Mouse (Mus musculus) intestine, postnatal 0 days (tissue): ENCODE measurements around the gene Fahd2a. TPM values are rescaled to one million over a fixed set of nuclear protein-coding genes. Genes with fewer than 3 reads are reported as not detected.

Source experiments
- ATAC-seq: fragments of 200-750 bp; cut with Nextera tagmentation; 2 replicates; pipeline ENCODE4 v1.8.0; 2017; ENCODE audit warnings: mild to moderate bottlenecking, moderate TSS enrichment, moderate library complexity
- H3K27ac ChIP-seq: fragments of 300-500 bp; sonication (generic); 2 replicates; pipeline ENCODE4 v1.5.1; 2014; ENCODE audit warnings: mild to moderate bottlenecking, low read depth, low read length, moderate library complexity
- H3K27me3 ChIP-seq: fragments of 300-500 bp; sonication (generic); replicated peaks from 2 replicates; pipeline ENCODE4 v1.6.1; 2014; ENCODE audit warnings: low read length, mixed read lengths; ENCODE audit not compliant: control insufficient read depth, insufficient read depth
- H3K36me3 ChIP-seq: fragments of 300-500 bp; sonication (generic); 2 replicates; pipeline ENCODE4 v1.6.1; 2014; ENCODE audit warnings: mild to moderate bottlenecking, moderate library complexity; ENCODE audit not compliant: control insufficient read depth, insufficient read depth
- H3K4me1 ChIP-seq: fragments of 300-500 bp; sonication (generic); replicated peaks from 2 replicates; pipeline ENCODE4 v1.6.1; 2014; ENCODE audit warnings: antibody characterized with exemption, low read length, mixed read lengths; ENCODE audit not compliant: control insufficient read depth, insufficient read depth
- H3K4me2 ChIP-seq: fragments of 300-500 bp; sonication (generic); replicated peaks from 2 replicates; pipeline ENCODE4 v1.6.1; 2014; ENCODE audit warnings: low read depth, mild to moderate bottlenecking, moderate library complexity
- H3K4me3 ChIP-seq: fragments of 300-500 bp; sonication (generic); 2 replicates; pipeline ENCODE4 v1.5.1; 2014; ENCODE audit warnings: low read depth, low read length
- H3K9ac ChIP-seq: fragments of 300-500 bp; sonication (generic); 2 replicates; pipeline ENCODE4 v1.6.1; 2014; ENCODE audit warnings: mild to moderate bottlenecking, low read depth, low read length
- H3K9me3 ChIP-seq: fragments of 300-500 bp; sonication (generic); 2 replicates; pipeline ENCODE4 v1.6.1; 2016; ENCODE audit warnings: mixed run types; ENCODE audit not compliant: control insufficient read depth
- CTCF ChIP-seq: sonication (generic); IDR thresholded peaks from 2 replicates; pipeline ENCODE4 v1.5.1; 2016; ENCODE audit warnings: low read depth, mild to moderate bottlenecking, control low read depth, antibody characterized with exemption, moderate library complexity
- WGBS: fragments of 180-500 bp; shearing (Covaris S2); extraction: QIAGEN DNeasy Blood & Tissue Kit; methylation state at CpG from one replicate; pipeline ENCODE4 v1.1.7; 2014; 5-methylcytosine and 5-hydroxymethylcytosine counted together
- polyA plus RNA-seq: library from polyadenylated mRNA; unstranded; fragments of >200 nt; fragmentation: Nextera tagmentation; extraction: Ambion mirVana; gene quantifications from 2 replicates; pipeline ENCODE4 v1.2.1, GENCODE M21; 2015

Fahd2a gene
- polyA plus RNA-seq, 1 experiment from 2014 or later = 23.5 TPM

- H3K9me3 ChIP-seq = no peaks in the 10 kb centered on the region
- no peaks in the 10 kb centered on the region for H3K27me3 ChIP-seq
- no peak overlapping the region for H3K9ac ChIP-seq
- H3K27ac ChIP-seq = no peak overlapping the region
- no peak overlapping the region for H3K4me3 ChIP-seq
- no peak for TF ChIP-seq CTCF
- no peak for ATAC-seq
- no peaks in the 10 kb centered on the region for H3K36me3 ChIP-seq
- no peak overlapping the region for H3K4me2 ChIP-seq
- WGBS = 59% methylated on average over 3 of the region's 3 CpGs
- no peaks in the 10 kb centered on the region for H3K4me1 ChIP-seq
Measured at GRCm38 (mm10) chr2:127416706-127417105, 27.7 kb downstream of the Fahd2a start.

- ATAC-seq = no peak
Measured at GRCm38 (mm10) chr2:127415806-127416205, 28.6 kb downstream of the Fahd2a start.

DNA sequence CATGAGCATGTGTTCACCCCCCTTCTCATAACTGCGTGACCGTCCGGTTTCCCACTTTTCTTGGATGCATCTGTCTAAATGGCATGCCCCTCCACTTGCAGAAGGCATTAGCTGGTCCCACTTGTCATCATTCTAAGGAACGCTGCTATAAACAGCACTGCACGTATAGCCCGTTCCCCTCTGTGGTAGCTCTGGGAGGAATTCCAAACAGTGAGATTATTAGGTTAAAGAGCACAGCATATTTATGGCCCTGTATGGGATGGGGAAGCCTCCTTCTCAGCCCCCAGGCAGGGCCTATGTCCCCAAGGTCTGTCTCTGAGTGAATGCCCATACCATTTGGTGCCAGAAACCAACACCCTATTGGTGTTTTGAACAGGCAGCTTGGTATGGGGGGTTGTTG lies 33.2 kb downstream of the Fahd2a start:
- Histone ChIP-seq H3K4me2 (no peak overlapping the region), H3K27me3 (no peaks in the 10 kb centered on the region), H3K4me3 (no peak overlapping the region), H3K27ac (no peak overlapping the region), H3K9ac (no peak overlapping the region), H3K9me3 (no peaks in the 10 kb centered on the region), H3K4me1 (no peaks in the 10 kb centered on the region), H3K36me3 (no peaks in the 10 kb centered on the region)
- WGBS = 64% methylated on average over 6 of the region's 6 CpGs
- ATAC-seq = no peak
- TF ChIP-seq CTCF = no peak

More at GRCm38 (mm10) chr2:127415806-127416205, 28.6 kb downstream of the Fahd2a start:
- Histone ChIP-seq H3K9ac (no peak overlapping the region), H3K4me1 (no peaks in the 10 kb centered on the region), H3K9me3 (no peaks in the 10 kb centered on the region), H3K36me3 (no peaks in the 10 kb centered on the region), H3K4me3 (no peak overlapping the region), H3K27me3 (no peaks in the 10 kb centered on the region), H3K4me2 (no peak overlapping the region), H3K27ac (no peak overlapping the region)
- no peak for TF ChIP-seq CTCF
- 50% methylated on average over 10 of the region's 10 CpGs for WGBS

- Histone ChIP-seq H3K4me3 (no peak overlapping the region), H3K4me1 (no peaks in the 10 kb centered on the region), H3K27me3 (no peaks in the 10 kb centered on the region), H3K36me3 (no peaks in the 10 kb centered on the region), H3K9me3 (no peaks in the 10 kb centered on the region), H3K4me2 (no peak overlapping the region), H3K27ac (no peak overlapping the region), H3K9ac (no peak overlapping the region)
- TF ChIP-seq CTCF = no peak
- no peak for ATAC-seq
- 89% methylated on average over 7 of the region's 7 CpGs for WGBS
Measured at GRCm38 (mm10) chr2:127398738-127399137, 45.6 kb downstream of the Fahd2a start.

- Histone ChIP-seq H3K9ac (no peak overlapping the region), H3K27ac (no peak overlapping the region), H3K4me2 (no peak overlapping the region), H3K36me3 (no peaks in the 10 kb centered on the region), H3K4me3 (no peak overlapping the region), H3K27me3 (no peaks in the 10 kb centered on the region), H3K9me3 (no peaks in the 10 kb centered on the region), H3K4me1 (no peaks in the 10 kb centered on the region)
- no peak for ATAC-seq
- WGBS = 78% methylated on average over 5 of the region's 5 CpGs
- TF ChIP-seq CTCF = no peak
Measured at GRCm38 (mm10) chr2:127394606-127395161, 49.7 kb downstream of the Fahd2a start.

- WGBS = 33% methylated on average over 3 of the region's 3 CpGs
- no peaks in the 10 kb centered on the region for H3K27me3 ChIP-seq
- H3K36me3 ChIP-seq = no peaks in the 10 kb centered on the region
- ATAC-seq = no peak
- H3K9ac ChIP-seq = no peak overlapping the region
- H3K27ac ChIP-seq = no peak overlapping the region
- no peak overlapping the region for H3K4me2 ChIP-seq
- H3K4me1 ChIP-seq = no peaks in the 10 kb centered on the region
- TF ChIP-seq CTCF = no peak
- H3K4me3 ChIP-seq = no peak overlapping the region
- H3K9me3 ChIP-seq = no peaks in the 10 kb centered on the region
Measured at GRCm38 (mm10) chr2:127391323-127391722, 53.0 kb downstream of the Fahd2a start.

DNA sequence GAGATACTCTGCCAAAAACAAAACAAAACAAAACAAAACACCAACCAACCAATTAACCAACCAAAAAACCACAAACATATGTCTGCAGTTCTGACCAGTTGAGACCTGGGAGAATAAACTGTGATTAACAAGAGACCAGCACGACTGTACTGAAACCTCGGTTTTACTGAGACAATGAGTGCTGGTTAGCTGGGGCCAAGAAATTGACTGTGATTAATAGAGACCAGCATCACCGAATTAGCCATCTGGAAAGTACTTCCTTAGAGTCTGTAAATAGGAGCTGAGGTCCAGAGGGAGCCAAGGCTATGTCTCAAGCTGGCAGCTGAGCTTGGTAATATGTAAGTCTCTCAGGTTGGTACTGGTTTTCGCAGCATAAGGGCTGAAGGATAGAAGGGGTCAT lies 53.5 kb downstream of the Fahd2a start:
- TF ChIP-seq CTCF = no peak
- Histone ChIP-seq H3K4me1 (no peaks in the 10 kb centered on the region), H3K27ac (no peak overlapping the region), H3K27me3 (no peaks in the 10 kb centered on the region), H3K9ac (no peak overlapping the region), H3K36me3 (no peaks in the 10 kb centered on the region), H3K4me2 (no peak overlapping the region), H3K9me3 (no peaks in the 10 kb centered on the region), H3K4me3 (no peak overlapping the region)
- ATAC-seq = no peak
- WGBS = 71% methylated on average over 4 of the region's 4 CpGs
